Mouse (Mus musculus) ES-Bruce4 (cell line): ENCODE results near the gene Htra3.

Experiments used
- CTCF ChIP-seq: IDR thresholded peaks from one replicate; pipeline ENCODE4 v1.8.1; 2011; ENCODE audit warnings: low read depth, low read length
- EP300 ChIP-seq: IDR thresholded peaks from 2 replicates; pipeline ENCODE4 v1.6.1; 2011; ENCODE audit warnings: low read depth, low read length; ENCODE audit not compliant: insufficient read depth
- POLR2A ChIP-seq: IDR thresholded peaks from one replicate; pipeline ENCODE4 v1.8.1; 2011; ENCODE audit warnings: low read length; ENCODE audit not compliant: insufficient read depth

DNA sequence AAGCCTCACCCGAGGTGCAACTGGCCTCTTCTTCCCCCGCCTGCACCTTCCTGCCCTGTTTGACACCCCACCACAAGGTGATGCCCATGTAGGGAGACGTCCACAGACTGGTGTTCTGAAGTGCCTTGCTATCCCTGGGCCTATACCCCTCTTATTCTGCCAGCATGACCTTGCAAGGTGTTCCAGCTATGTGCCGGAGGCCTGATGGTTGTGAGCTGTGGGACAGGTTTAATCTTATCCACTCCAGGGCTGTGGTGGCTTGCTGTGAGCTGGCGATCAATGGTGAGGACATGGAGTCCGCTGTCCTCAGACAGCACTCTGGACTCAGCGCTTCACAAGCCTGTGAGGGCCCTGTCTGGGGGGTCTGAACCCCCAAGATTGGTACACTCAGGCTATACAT lies 69.2 kb downstream of the Htra3 start:
- TF ChIP-seq POLR2A: no peak
- TF ChIP-seq CTCF: no peak
- no peak for TF ChIP-seq EP300
